Mouse (Mus musculus): ENCODE results near the gene BC067074. TPM values are rescaled to one million over a fixed set of nuclear protein-coding genes. Genes with fewer than 3 reads are reported as not detected.

Gene BC067074
- polyA plus RNA-seq, 1 experiment from 2014 or later = 1.3 TPM

DNA sequence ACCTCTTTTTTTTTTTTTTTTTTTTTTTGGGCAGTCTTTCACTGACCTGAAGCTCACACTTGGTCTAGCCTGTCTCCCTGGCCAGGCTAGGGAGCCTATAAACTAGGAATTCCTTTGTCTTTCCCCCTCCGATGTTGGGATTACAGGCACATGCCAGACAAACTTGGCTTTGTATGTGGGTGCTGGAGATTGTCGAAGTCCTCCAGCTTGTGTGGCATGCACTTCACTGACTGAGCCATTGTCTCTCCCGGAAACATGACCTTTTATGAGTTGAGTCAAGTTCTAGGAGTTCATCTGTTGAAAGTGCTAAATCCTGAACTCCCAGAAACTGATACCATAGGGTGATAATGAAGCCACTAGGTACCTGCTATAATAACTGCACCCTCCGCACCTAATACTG lies 41.8 kb downstream of the BC067074 start:
- Histone ChIP-seq H3K27ac (ENCODE audit: low read depth, low read length) (no peak overlapping the region), H3K4me1 (ENCODE audit: control insufficient read depth, insufficient read depth, low read length) (no peaks in the 10 kb centered on the region), H3K4me2 (no peak overlapping the region), H3K9me3 (ENCODE audit: control insufficient read depth, low read length) (no peaks in the 10 kb centered on the region), H3K36me3 (ENCODE audit: control insufficient read depth, insufficient read depth, low read length) (no peaks in the 10 kb centered on the region), H3K27me3 (ENCODE audit: control insufficient read depth, insufficient read depth, low read length) (no peaks in the 10 kb centered on the region), H3K9ac (ENCODE audit: low read length) (no peak overlapping the region), H3K4me3 (ENCODE audit: low read depth, low read length) (no peak overlapping the region)
- 83% methylated on average over 4 of the region's 4 CpGs for WGBS
- no peak for DNase-seq (ENCODE audit: low spot score, missing footprints)
- ATAC-seq (ENCODE audit: low FRiP score) = no peak

DNA sequence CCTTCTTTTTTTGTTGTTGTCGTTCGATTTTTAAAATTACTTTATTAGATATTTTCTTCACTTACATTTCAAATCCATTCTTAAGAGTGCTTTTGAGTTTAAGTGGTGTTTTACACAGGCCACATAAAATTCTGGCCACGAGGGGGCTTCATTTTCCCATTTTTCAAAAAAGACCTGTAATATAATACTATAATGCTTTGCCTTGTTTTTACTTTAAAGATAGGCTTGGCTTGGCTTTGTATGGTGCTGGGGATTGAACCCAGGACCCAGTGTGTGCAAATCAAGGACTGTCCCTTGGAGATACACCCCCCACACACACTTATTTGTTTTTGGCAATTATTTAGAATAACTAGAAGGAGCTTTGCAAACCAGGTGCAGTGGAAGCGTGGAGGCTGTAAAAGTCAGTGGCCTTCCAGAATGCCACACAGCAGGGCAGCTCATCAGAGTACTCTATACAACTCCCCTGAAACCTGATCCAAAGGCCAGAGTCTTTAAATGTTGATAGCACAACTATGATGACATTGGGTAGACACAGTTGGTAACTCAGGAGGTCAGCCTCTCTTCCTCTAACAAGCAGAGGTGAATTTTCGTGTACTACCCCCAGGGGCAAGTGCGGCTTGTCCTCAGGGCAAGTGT lies 44.4 kb downstream of the BC067074 start:
- DNase-seq (ENCODE audit: low spot score, missing footprints) (peak; percentile 91), ATAC-seq (ENCODE audit: low FRiP score) (peak; percentile 64; the same call in 1 of the 2 replicates)
- H3K9ac ChIP-seq (ENCODE audit: low read length) = no peak overlapping the region
- 59% methylated on average over 6 of the region's 6 CpGs for WGBS
- H3K4me1 ChIP-seq (ENCODE audit: control insufficient read depth, insufficient read depth, low read length) = no peaks in the 10 kb centered on the region
- no peak overlapping the region for H3K4me2 ChIP-seq
- H3K36me3 ChIP-seq (ENCODE audit: control insufficient read depth, insufficient read depth, low read length) = no peaks in the 10 kb centered on the region
- no peak overlapping the region for H3K27ac ChIP-seq (ENCODE audit: low read depth, low read length)
- no peaks in the 10 kb centered on the region for H3K27me3 ChIP-seq (ENCODE audit: control insufficient read depth, insufficient read depth, low read length)
- H3K4me3 ChIP-seq (ENCODE audit: low read depth, low read length) = no peak overlapping the region
- no peaks in the 10 kb centered on the region for H3K9me3 ChIP-seq (ENCODE audit: control insufficient read depth, low read length)

DNA sequence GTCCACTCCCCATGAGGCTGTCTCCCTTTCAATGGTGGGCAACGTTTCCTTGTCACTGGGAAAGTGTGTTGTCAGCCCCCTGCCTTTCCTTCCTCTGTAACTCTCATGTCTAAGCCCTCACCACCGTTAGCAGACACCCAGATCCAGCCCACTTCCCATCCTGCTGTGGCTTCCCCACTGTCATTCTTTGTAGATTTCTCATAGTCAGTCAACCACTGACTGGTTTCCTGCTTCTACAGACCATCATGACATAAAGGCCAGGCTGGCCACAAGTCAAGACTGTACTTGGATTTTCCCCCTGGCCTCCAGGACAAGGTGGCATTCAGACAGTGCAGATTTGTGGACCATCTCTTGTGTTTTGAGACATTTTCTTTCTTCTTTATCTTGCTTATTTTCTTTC lies 47.7 kb downstream of the BC067074 start:
- no peak for ATAC-seq (ENCODE audit: low FRiP score)
- H3K9ac ChIP-seq (ENCODE audit: low read length) = no peak overlapping the region
- H3K4me2 ChIP-seq = no peak overlapping the region
- H3K27me3 ChIP-seq (ENCODE audit: control insufficient read depth, insufficient read depth, low read length) = no peaks in the 10 kb centered on the region
- no peak overlapping the region for H3K27ac ChIP-seq (ENCODE audit: low read depth, low read length)
- H3K9me3 ChIP-seq (ENCODE audit: control insufficient read depth, low read length) = no peaks in the 10 kb centered on the region
- H3K4me1 ChIP-seq (ENCODE audit: control insufficient read depth, insufficient read depth, low read length) = 0 out of 2 replicates have a peak, but pooled peaks cover 3% of the 10 kb centered on the region
- H3K4me3 ChIP-seq (ENCODE audit: low read depth, low read length) = no peak overlapping the region
- WGBS = 49% methylated on average over 2 of the region's 2 CpGs
- DNase-seq (ENCODE audit: low spot score, missing footprints) = no peak
- no peaks in the 10 kb centered on the region for H3K36me3 ChIP-seq (ENCODE audit: control insufficient read depth, insufficient read depth, low read length)

- 0 out of 2 replicates have a peak, but pooled peaks cover 3% of the 10 kb centered on the region for H3K4me1 ChIP-seq (ENCODE audit: control insufficient read depth, insufficient read depth, low read length)
- H3K27ac ChIP-seq (ENCODE audit: low read depth, low read length) = no peak overlapping the region
- no peaks in the 10 kb centered on the region for H3K36me3 ChIP-seq (ENCODE audit: control insufficient read depth, insufficient read depth, low read length)
- no peaks in the 10 kb centered on the region for H3K9me3 ChIP-seq (ENCODE audit: control insufficient read depth, low read length)
- H3K9ac ChIP-seq (ENCODE audit: low read length) = no peak overlapping the region
- no peaks in the 10 kb centered on the region for H3K27me3 ChIP-seq (ENCODE audit: control insufficient read depth, insufficient read depth, low read length)
- ATAC-seq (ENCODE audit: low FRiP score) = no peak
- no peak overlapping the region for H3K4me3 ChIP-seq (ENCODE audit: low read depth, low read length)
- no peak for DNase-seq (ENCODE audit: low spot score, missing footprints)
- no peak overlapping the region for H3K4me2 ChIP-seq
Measured at GRCm38 (mm10) chr13:113341161-113341560, 48.2 kb downstream of the BC067074 start.

- no peak overlapping the region for H3K9ac ChIP-seq (ENCODE audit: low read length)
- no peak overlapping the region for H3K27ac ChIP-seq (ENCODE audit: low read depth, low read length)
- DNase-seq (ENCODE audit: low spot score, missing footprints) = no peak
- ATAC-seq (ENCODE audit: low FRiP score) = no peak
- H3K9me3 ChIP-seq (ENCODE audit: control insufficient read depth, low read length) = no peaks in the 10 kb centered on the region
- H3K36me3 ChIP-seq (ENCODE audit: control insufficient read depth, insufficient read depth, low read length) = no peaks in the 10 kb centered on the region
- no peaks in the 10 kb centered on the region for H3K27me3 ChIP-seq (ENCODE audit: control insufficient read depth, insufficient read depth, low read length)
- H3K4me1 ChIP-seq (ENCODE audit: control insufficient read depth, insufficient read depth, low read length) = 0 out of 2 replicates have a peak, but pooled peaks cover 3% of the 10 kb centered on the region
- no peak overlapping the region for H3K4me3 ChIP-seq (ENCODE audit: low read depth, low read length)
- WGBS = 76% methylated on average over 10 of the region's 10 CpGs
- H3K4me2 ChIP-seq = no peak overlapping the region
Measured at GRCm38 (mm10) chr13:113342355-113342919, 49.5 kb downstream of the BC067074 start.

DNA sequence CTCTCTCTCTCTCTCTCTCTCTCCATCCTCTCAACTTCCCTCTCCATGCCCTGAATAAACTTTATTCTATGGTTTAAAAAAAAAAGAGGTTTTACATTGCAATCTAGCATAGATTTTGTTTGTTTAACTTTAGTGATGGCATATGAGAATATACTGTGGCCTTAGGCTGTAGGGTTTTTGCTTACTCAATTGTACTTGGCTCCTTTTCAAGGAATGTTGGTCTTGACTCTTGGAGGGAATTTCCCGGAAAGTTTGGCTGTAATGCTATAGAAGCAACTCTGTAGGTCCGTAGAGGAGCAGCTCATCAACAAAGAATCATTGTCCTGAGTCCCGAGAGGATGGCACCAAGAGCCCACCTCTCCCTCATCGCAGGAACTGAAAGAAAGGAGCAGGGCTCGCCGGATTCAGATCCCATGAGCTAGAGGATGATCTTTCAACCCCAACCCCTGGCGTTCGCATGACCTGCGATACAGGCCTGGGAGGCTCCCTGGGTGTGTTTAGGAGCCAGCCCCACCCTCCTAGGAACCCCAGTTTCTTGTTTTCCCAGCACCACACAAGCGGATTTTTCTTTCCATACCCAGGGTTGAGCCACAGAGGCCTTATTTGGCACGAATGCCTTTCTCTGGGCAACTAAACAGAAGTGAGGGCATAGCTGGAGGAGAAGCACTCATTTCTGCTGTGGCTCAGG lies 57.9 kb downstream of the BC067074 start:
- Histone ChIP-seq H3K27me3 (ENCODE audit: control insufficient read depth, insufficient read depth, low read length) (peaks cover 2% of the 10 kb centered on the region; the same call in 1 of the 2 replicates), H3K27ac (ENCODE audit: low read depth, low read length) (no peak overlapping the region), H3K4me2 (no peak overlapping the region), H3K4me3 (ENCODE audit: low read depth, low read length) (no peak overlapping the region), H3K9ac (ENCODE audit: low read length) (no peak overlapping the region), H3K9me3 (ENCODE audit: control insufficient read depth, low read length) (no peaks in the 10 kb centered on the region), H3K36me3 (ENCODE audit: control insufficient read depth, insufficient read depth, low read length) (no peaks in the 10 kb centered on the region), H3K4me1 (ENCODE audit: control insufficient read depth, insufficient read depth, low read length) (peaks cover 6% of the 10 kb centered on the region)
- WGBS = 78% methylated on average over 11 of the region's 11 CpGs
- DNase-seq (ENCODE audit: low spot score, missing footprints) (no peak), ATAC-seq (ENCODE audit: low FRiP score) (no peak)

GRCm38 (mm10) chr13:113353546-113353945 lies 60.6 kb downstream of the BC067074 start:
- H3K4me1 ChIP-seq (ENCODE audit: control insufficient read depth, insufficient read depth, low read length) = peaks cover 6% of the 10 kb centered on the region
- H3K4me2 ChIP-seq = no peak overlapping the region
- peak; percentile 87 for DNase-seq (ENCODE audit: low spot score, missing footprints)
- H3K9me3 ChIP-seq (ENCODE audit: control insufficient read depth, low read length) = no peaks in the 10 kb centered on the region
- no peak overlapping the region for H3K4me3 ChIP-seq (ENCODE audit: low read depth, low read length)
- no peaks in the 10 kb centered on the region for H3K36me3 ChIP-seq (ENCODE audit: control insufficient read depth, insufficient read depth, low read length)
- ATAC-seq (ENCODE audit: low FRiP score) = no peak
- WGBS = 79% methylated on average over 3 of the region's 3 CpGs
- no peak overlapping the region for H3K9ac ChIP-seq (ENCODE audit: low read length)
- peaks cover 2% of the 10 kb centered on the region; the same call in 1 of the 2 replicates for H3K27me3 ChIP-seq (ENCODE audit: control insufficient read depth, insufficient read depth, low read length)
- no peak overlapping the region for H3K27ac ChIP-seq (ENCODE audit: low read depth, low read length)

DNA sequence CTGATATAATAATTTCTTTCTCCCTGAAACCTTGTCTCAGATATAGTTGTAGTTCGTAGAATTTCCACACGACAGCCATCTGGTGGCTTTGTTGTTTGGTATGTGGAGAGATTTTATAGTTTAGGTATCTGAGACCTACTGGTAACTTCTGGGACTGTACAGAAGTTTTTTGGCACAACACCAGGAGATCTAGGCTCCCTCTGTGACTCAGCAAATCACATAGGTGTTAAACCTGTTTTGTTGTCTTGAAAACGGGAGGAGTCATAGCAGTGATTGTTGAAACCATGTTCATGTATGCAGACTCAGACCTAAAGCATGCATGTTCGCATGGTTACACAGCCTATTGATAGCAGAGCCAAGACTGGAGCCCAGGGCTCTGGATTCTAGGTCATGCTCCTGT lies 61.0 kb downstream of the BC067074 start:
- DNase-seq (ENCODE audit: low spot score, missing footprints) = no peak
- no peak for ATAC-seq (ENCODE audit: low FRiP score)
- Histone ChIP-seq H3K27me3 (ENCODE audit: control insufficient read depth, insufficient read depth, low read length) (peaks cover 2% of the 10 kb centered on the region; the same call in 1 of the 2 replicates), H3K4me3 (ENCODE audit: low read depth, low read length) (no peak overlapping the region), H3K9me3 (ENCODE audit: control insufficient read depth, low read length) (no peaks in the 10 kb centered on the region), H3K36me3 (ENCODE audit: control insufficient read depth, insufficient read depth, low read length) (no peaks in the 10 kb centered on the region), H3K27ac (ENCODE audit: low read depth, low read length) (no peak overlapping the region), H3K4me2 (no peak overlapping the region), H3K4me1 (ENCODE audit: control insufficient read depth, insufficient read depth, low read length) (peaks cover 6% of the 10 kb centered on the region), H3K9ac (ENCODE audit: low read length) (no peak overlapping the region)
- WGBS = 90% methylated on average over 4 of the region's 4 CpGs

DNA sequence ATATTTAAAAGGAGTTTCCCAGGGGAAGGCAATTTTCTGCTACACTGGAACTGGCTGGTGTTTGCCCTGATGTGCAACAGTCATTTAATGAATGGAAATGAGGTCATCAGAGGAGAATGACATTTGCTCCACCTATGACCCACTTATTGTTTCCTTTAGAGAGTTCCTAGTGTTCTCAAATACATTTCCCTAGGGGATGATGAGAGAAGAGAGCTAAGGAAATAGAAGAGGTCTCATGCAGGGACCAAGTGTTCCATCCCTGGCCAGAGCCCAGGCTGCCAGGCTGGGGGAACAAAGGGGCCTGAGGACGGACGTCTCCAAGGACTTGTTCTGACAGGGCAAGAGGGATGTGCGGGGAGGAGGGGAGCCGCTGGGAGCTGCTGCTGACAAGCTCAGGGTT lies 62.1 kb downstream of the BC067074 start:
- no peaks in the 10 kb centered on the region for H3K36me3 ChIP-seq (ENCODE audit: control insufficient read depth, insufficient read depth, low read length)
- no peak overlapping the region for H3K4me3 ChIP-seq (ENCODE audit: low read depth, low read length)
- H3K27me3 ChIP-seq (ENCODE audit: control insufficient read depth, insufficient read depth, low read length) = peaks cover 2% of the 10 kb centered on the region; the same call in 1 of the 2 replicates
- 4% methylated on average over 4 of the region's 4 CpGs for WGBS
- H3K4me1 ChIP-seq (ENCODE audit: control insufficient read depth, insufficient read depth, low read length) = peaks cover 6% of the 10 kb centered on the region
- H3K9ac ChIP-seq (ENCODE audit: low read length) = no peak overlapping the region
- DNase-seq (ENCODE audit: low spot score, missing footprints) (no peak), ATAC-seq (ENCODE audit: low FRiP score) (peak; percentile 31; the same call in 1 of the 2 replicates)
- no peak overlapping the region for H3K4me2 ChIP-seq
- no peak overlapping the region for H3K27ac ChIP-seq (ENCODE audit: low read depth, low read length)
- H3K9me3 ChIP-seq (ENCODE audit: control insufficient read depth, low read length) = no peaks in the 10 kb centered on the region

Measured in midbrain, embryonic 11.5 days (tissue).